Mouse (Mus musculus) adrenal gland (tissue): ENCODE measurements at regions not wholly inside any gene's neighbourhood (a gene's known extent, or its start where the extent isn't known, plus 50 kb on each side); places are given as distances from the start of the nearest gene placed in this dataset.

Experiments used
- intact Hi-C: fragments of 180-260 bp; cut with DNase I; formaldehyde crosslinking; loops from one replicate; pipeline ENCODE4 v1.15.1; 2025

DNA sequence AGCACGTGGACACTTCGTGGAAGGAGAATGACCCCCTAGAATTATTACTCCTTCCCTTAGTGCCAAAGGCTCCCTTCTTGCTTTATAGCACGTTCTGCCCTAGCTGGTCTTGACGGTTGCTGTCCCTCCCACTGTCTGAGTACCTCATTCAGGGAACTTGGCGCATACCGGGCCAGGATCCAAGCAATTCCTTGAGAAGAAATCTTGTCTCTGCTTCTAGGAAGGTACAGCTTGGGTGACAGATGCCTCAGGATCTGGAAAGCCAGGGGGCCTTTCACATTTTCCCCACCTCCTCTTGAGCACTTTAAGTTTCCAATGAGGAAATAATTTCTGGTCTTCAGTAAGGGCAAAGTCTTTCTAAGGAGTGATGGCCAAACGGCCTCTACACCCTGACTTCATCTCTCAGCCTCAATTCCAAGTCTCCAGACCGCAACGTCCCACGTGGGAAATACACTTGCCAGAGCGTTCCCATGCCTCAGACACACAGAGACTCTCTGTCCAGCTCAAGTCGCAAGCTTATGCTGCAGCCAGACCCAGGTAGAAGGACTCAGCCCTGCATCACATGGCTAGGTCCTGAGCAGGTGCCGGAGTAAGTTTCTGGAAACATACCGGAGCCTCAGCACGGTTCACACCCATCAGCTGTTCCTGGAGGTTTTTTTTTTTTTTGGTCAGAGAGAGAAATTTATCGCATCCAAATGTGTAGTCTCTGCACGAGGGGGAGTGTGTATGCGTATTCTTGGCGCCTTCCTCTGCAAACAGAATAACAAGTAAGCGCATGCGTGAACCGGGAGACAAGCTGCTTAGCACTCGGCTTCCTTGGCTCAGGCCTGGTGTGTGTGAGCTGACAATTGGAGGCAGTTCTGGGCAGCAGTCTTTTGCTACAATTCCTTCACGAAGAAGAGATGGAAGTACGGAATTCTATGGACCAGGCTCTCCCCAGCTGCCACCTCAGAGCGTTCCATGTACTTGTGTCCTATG is 171.7 kb upstream of the Kazn start:
- intact Hi-C loops, result loop anchor here (10.0 kb wide), 1 partner anchor 474 kb away; no protein-coding TSS in a partner anchor

DNA sequence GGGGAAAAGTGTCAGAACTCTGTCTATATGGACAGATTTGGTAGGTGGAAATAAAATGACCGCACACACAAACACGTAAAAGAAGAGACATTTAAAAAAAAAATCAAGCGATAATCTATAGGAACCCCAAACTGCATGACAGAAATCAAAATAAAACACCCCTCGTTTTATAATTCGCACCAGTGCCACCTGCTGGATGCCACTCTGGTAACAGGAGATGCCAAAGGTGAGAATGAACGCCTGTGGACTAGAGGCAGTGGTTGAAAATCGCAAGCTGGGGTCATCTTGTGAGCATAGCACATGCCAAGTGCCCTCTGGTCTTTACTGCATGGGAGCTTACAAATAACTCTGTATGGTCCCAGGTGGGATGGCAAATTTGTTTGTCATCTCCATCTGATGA is 158.7 kb upstream of the Kazn start:
- intact Hi-C loops, result no loop called here

DNA sequence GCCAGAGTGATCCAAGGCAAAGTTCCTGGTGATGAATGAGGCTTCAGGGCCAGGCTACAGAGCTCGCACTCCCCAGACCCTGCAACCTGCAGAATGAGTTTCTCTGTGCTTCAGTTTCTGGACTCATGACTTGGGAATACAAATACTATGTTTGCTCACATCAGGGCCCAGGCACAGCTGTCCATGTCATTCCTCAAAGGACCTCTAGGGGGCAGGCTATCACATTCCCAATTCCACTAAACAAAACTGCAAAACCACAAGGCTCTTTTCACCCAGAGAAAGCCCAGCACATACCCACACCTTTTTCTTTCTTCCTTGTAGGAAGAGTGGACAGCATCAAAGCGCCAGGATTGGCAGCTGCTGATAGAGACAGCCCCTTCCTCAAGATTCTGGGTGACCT is 153.7 kb upstream of the Kazn start:
- intact Hi-C loops, result no loop called here

DNA sequence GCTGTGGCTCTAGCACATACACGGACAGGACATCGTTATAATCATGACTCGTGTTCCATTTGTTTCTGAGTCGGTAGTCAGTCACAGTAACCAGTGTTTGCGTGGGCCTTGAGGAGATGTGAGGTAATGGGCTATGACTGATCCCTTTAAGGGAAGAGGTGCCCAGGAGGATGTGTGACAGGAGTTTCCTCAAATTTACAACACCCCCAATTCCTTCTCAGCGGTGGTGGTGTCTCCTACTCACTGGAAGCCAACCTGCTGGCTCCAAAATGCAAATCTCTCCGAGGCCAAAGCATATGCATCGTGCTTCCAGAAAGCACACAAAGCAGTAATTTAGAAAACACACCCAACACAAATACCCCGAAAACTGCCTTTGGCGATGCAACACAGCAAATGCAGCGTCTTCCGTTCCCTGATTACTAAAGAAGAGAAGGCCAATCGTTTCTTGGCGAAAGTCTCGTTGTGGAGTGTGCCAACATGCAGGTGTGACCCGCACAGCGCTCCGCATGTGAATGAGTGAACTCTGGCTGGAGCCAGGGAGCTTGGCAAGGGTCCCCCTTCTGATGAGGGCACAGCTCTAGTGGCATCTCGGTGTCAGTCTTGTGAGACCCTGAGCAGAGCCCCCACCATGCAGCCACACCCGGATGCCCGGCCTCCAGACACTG is 151.5 kb upstream of the Kazn start:
- intact Hi-C loops, result no loop called here

DNA sequence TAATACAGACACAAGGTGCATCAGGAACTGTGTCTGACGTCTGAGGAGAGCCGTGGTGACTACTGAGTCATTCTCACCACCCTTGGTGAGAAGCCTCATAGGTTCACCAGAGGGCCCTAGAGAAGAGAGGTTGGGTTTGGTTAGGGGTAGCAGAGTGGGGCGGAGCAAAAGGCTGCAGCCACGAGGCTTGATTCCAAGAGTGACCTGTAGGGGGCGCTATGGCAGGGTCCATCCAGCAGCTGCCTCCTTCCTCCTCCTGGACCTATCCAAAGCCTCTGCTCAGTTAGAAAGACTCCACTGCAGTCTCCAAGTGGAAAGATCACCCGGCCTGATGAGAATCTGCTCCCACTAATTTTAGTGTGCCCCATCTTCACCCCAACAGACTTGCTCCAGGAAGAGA is 149.3 kb upstream of the Kazn start:
- intact Hi-C loops, result no loop called here

DNA sequence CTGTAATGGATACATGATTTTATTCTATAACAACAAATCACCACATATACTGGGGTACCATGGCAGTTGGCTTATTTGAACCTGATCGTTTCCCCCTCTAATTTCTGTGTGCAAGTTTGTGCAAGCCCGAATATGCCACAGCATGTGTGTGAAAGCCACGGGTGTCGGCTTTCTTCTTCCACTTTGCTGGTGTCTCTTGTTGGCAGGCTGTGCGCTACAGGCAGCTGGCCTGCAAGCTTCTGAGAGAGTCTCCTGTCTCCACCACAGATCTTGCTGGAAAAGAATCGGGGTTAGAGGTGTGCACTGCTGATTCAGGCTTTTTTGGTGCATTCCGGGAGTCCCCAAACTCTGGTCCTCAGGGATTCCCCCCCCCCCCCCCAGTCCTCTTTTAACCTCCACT is 142.0 kb upstream of the Kazn start:
- intact Hi-C loops, result no loop called here

DNA sequence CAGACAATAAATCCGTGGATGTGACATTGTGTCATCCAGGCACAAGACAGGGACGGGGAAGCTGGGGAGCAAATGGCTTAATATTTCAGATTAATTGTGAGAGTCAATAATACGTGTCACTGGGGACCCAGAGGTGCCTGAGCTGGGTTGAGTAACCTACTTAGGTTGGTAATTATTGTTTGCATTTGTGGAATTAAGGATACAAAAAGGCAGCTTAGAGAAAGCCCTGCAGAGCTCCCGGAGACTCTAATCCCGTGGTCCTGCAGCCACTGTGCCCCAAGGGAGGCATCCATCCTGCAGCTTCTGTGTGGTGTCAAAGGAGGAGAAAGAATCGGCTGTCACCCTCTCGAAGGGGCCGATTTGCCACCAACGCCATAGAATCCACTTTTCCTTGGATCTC is 139.3 kb upstream of the Kazn start:
- intact Hi-C loops, result no loop called here

DNA sequence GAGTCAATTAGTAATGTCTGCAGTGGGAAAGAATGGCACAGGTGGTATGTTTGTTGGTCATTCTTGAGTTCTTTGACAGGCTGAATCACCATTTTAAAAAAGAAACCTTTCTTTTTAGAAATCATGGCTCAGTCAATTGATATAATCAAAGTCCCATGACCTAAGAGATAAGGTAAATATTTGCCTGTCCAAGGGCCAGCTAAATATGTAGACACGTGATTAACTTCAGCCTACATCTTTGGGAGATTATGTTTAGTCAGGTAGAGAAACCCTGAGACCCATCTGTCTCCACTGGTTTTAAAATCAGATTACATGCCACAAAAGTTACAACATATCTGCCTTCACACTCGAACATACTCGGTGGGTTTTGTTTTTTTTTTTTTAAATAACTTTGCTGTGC is 128.6 kb upstream of the Kazn start:
- intact Hi-C loops, result no loop called here

DNA sequence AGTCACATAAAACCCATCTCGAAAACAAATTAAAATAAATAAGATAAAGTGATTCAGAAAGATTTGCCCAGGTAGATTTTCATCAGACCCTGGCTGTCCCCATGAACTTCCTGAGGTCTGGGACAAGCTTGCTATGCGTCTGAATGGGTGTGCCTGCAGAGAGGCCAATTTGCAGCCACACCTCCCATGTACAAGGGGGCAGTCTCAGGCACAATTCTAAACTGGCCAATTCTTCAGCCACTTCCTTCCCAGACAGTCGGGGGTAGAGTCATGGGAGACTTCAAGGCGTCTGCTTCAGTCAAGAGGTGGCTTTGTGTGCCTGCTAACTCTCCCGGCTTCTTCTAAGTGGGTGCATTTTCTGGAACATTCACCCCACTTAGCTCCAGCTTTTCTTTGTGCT is 122.9 kb upstream of the Kazn start:
- intact Hi-C loops, result no loop called here

DNA sequence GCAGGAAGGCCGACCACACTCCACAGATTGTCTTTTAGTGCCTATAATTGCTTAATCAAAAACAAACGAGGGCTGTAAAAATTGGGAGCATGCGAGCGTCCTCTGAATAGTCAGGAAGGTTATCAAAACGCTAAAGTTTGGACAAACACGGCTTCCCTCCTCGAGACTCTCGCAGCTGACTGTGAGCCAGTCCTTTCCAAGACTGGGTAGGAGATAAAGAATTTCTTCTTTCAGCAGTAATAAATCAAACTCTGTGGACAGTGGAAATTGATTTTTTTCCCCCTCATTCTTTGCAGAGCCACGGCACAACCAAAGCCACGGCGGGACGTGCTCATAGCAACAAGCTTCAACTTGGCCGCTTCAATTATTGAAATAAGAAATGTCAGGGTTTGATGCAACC is 119.7 kb upstream of the Kazn start:
- intact Hi-C loops, result no loop called here

DNA sequence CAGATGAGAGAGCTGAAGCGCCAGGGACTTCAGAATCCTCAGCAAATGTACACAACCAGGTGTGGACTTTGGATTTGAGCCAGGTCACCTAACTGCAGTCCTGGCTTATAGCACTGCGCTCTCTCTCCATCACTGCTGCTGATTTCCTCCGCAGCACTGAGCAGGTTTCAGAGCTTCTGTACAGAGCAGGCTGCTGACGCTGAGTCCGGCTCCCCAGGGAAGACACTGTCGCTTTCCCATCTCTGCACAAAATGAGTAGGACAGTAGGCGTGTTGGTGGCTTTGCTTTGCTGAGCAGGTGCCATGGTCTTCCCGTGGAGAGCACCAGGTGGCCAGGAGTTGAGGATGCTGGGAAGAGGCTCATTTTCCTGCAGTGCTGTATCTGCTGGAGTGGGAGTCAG is 116.2 kb upstream of the Kazn start:
- intact Hi-C loops, result no loop called here

DNA sequence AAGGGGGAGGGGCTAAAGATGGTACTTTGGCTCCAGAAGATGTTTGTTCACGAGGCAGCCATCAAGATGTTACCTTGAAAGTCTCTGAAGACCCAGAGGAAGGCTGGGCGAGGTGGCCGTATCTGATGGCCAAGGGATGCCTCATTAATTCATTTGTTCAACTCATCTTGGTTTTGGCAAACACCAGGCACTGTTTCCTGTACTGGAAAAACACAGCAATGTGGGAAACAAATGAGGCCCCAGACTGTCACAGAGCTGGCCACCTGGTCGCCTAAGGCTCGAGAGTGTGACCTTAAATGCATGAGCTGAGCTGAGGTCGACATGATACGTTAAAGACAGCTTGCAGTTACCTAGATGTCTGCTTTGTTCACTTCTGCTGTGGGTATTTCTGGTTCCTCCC is 114.3 kb upstream of the Kazn start:
- intact Hi-C loops, result no loop called here

DNA sequence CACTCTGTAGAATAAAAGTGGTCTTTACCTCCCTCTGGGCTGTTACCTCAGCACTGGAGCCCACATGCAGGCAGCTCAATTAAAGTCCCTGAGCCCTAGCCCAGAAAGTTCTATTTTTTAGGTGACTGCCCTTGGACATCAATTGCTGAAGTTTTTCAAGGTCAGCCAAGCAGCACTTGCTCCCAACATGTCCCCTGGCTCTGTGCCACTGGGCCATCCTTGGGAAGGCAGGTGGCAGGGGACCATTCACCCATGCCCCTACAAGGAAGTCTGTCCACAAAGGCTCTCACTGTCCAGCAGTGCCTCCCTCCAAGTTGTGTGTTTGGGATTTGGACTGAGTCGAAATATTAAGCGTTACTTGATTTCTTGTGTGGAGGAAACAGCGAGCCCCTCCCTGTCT is 112.6 kb upstream of the Kazn start:
- intact Hi-C loops, result no loop called here

DNA sequence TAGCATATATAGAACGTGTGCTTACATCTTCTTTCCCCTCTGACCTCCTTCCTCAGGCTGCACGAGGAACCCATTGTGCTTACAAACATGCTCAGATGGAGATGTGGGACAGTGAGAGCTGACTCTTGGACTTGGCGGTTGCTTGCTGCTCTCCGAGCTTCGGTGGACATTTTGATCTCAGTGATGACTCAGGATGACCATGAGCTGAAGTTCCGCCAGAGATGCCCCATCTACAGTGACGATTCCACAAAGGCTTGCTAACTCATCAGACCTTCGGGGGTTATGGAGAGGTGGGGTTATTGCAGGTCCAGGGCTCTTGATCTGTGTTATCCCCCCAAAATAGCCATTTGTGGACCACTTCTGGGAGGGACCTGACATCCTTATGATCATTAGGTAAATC is 111.8 kb upstream of the Kazn start:
- intact Hi-C loops, result no loop called here

DNA sequence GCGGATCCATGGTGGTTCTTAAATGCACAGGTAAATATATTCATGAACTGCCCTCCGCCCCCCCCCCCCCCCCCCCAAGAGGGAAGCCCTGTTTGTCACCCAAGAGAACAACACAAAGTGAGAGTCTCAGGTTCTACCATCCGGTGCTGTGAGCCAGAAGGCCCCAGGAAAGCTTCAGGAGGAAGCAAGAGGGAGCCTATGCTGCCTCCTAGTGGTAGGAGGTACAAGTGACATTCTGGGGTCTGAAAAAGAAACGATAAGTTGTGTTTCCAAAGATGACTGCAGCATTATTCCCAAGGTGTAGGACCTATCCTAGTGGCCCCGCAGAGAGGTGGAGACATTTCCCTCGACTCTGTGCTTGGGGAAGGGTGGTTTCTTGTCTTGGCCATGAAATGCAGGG is 109.7 kb upstream of the Kazn start:
- intact Hi-C loops, result loop anchor here (5.0 kb wide), 2 partner anchors 82 to 197 kb away; no protein-coding TSS in a partner anchor

DNA sequence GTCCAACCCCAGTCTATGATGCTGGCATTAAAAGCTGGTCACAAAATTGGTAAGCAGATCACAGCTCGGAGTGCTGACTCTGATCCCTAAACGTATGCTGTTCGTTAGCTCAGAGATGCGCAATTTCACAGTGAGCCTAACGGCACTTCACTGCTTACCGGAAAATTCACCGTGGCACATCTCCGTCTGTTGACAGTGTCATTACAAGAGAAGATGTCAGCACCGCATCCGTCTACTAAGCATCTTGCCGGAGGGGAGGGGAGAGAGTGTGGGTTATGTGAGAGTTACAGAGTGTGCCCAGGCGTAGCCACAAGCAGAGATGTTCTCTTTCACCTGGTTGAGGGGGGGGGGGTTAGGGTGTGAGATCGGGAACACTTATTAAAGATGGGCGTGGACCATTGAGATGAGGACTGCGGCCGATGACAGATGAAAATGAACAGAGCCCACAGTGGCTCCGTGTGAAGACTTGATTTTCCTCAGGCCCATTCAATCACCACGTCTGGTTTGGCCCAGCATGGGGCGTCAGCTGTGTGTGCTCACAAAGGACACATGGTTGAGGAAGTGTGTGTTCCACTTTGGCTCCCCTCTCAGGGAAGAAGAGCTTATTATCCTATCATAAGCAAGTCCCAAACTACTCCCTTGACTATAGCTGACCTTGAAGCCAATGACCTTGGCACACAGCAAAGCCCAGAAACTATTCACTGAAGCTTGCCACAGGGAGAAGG is 103.4 kb upstream of the Kazn start:
- intact Hi-C loops, result no loop called here

DNA sequence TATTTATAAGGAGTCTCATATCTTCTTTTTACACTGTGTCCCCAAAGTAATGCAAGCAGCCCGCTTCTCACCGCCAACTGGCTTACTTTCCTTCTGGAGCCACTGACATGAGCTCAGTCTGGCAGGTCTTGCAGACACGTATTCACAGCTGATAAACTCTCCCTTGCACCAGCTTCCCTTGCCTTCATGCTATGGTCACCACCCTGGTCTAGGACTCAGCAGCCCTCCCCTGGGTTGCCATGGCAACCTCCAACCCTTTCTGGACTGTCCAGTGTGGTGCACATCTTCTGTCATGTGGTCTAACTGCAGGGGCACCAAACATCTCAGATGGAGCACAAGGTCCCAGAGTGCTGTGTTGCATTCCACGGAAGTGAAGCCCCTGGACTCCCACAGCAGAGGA is 102.1 kb upstream of the Kazn start:
- intact Hi-C loops, result no loop called here

DNA sequence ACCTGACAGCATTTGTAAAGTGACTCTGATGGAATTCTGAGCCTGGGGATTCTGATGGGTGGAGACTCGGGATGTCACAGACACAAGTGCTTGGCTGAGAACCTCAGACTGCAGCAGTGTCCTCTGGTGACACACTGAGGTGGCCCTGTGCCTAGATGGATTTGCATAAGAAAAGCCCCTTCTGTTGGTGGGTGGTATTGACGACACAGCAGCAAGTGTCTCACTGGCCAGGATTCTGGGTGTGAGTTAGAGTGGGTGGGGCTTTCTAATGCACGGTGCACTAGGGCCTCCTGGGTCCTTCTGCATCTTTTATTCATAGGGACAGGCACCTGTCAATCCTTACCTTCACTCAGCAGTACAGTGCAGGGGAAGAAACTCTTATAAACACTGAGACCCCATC is 100.9 kb upstream of the Kazn start:
- intact Hi-C loops, result no loop called here

DNA sequence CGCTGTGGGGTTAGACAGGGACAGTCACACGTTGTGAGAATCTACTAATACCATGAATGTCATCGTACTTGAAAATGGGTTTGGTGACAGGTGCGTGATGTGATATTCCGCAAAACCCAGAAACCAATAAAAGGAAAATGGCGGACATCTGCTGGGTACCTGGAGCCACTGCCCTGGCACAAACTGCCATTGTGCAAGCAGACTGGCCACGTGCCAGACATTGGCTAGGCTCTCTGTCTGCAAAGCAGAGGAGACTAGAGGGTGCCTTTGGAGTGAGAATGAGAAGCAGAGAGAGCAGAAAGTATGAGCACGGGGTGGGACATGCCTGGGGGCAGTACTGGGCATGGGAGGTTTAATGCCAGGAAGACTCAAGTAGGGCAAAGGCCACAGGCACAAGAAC is 98.5 kb upstream of the Kazn start:
- intact Hi-C loops, result no loop called here

DNA sequence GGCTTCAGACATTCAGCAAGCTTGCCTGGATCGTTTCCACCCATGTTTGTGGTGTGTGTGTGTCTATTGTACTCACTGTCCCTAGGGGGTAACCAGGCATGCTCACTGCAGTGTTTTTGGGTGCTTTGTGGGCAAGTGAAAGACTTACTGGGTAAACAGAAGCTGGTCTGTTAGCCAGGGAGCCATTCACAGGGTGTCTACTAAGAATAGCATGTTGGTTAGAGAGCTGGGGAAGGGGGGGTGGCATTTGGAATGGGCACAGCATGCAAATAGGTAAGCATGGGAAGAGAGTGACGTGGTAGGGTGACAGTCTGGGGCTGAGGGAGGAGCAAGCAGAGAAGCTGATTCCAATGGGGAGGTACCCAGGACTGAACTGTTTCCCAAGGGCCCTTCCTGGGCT is 97.7 kb upstream of the Kazn start:
- intact Hi-C loops, result no loop called here

DNA sequence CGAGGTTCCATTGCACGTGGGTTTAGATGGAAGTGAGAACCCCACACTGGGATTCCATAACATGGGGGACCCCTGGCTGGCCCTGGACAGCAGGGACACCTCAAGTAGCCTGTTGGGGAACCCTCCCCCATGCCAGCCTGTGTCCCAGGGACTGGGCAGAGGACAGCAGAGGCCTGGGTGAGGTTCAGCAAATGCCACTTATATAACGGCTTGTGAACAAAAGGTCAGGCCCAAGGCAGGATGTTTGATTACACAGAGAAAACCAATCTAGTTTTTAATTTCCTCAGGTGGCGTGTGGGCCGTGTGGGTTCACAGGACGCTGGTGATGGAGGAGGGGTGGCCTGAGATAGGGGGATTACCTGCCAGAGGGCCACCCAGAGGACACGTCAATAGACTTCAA is 94.9 kb upstream of the Kazn start:
- intact Hi-C loops, result no loop called here

DNA sequence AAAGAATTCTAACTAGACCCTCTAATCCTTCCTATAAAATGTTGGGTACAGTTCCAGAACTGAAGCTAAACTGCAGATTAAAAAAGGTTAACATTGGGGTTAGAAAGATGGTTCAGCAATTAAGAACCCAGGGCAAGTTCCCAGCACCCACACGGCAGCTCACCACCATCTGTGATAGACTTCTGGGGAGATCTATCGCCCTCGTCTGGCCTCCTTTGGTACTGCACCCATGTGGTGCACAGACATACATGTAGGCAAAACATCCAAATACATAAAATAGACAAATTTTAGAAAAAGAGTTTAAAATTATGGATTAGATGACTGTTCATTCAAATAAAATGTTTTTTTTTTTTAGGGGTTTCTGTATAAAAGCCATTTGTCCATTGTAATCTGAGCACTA is 91.4 kb upstream of the Kazn start:
- intact Hi-C loops, result no loop called here
